Mouse (Mus musculus) urinary bladder, postnatal 14 days (tissue): ENCODE data around the gene Ppm1m.
"Not testable (repeated sequence)": the region's sequence is repeated elsewhere in the genome, so short reads cannot be mapped to it uniquely, and the experiment has no call there.

ENCODE experiments used
- DNase-seq: peaks from one replicate; pipeline ENCODE4 v3.0.0; 2021; ENCODE audit warnings: low spot score

Gene Ppm1m

DNA sequence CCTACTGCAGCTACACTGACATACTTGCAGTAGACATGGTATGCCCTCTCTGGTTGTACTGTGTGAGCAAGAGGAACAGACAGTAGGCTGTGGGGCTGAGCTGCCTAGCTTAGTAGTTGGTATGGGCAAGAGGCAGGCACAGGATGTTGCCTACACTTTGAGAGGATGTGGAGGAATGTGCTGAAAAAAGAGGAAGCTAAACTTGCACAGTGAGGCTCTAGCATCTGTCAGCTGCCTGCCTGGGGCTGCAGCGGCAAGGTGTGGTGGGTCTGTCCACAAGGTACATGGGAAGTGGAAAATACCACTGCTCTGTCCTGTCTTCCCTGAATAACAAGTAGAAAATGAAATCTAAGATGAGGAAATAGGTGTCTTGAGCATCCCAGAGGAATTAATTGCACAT, 6.5 kb downstream of the Ppm1m start:
- DNase-seq: no peak

GRCm38 (mm10) chr9:106192024-106192423, 7.5 kb downstream of the Ppm1m start:
- DNase-seq: no peak

DNA sequence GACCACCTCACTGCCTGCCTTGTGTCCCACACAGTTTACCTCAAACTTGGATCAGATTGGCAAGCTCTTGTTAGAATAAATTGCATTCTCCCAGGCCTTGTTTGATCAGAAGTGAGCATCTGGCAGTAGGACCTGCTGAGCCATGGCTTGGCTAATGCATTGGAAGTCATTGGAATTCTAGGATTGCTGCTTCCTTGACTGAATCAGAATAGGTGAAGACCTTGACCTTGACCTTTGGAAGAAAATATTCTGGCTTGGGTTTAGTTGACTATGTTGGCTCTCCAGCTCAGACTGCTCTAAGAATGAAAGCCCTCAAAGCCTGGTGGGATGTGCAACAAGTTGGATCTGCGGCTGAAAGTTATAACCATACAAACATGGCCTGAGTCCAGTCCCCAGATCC, 8.2 kb downstream of the Ppm1m start:
- DNase-seq: no peak

- no peak for DNase-seq
These were observed 15.6 kb downstream of the Ppm1m start for GRCm38 (mm10) chr9:106183996-106184395.

GRCm38 (mm10) chr9:106182146-106182545, 17.4 kb downstream of the Ppm1m start:
- no peak for DNase-seq

DNA sequence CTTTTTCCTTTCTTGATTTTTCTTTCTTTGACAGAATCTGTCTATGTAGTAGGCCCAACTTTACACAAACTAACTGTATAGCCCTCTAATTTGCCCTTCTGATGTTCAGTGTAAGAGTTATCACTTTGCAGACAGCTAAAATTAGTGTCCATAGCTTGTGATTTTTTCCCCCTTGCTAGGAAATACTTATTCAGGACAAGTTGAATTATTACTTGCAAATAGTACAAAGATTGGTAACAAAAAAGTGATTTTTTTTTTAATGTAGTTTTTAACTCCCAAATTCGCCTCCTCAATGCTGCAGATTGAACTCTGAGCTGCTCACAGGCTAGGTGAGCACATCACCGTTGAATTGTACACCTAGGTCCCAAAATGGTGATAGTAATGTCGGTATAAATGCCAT, 19.6 kb downstream of the Ppm1m start:
- DNase-seq: no peak

GRCm38 (mm10) chr9:106179454-106179853, 20.1 kb downstream of the Ppm1m start:
- DNase-seq: no peak

DNA sequence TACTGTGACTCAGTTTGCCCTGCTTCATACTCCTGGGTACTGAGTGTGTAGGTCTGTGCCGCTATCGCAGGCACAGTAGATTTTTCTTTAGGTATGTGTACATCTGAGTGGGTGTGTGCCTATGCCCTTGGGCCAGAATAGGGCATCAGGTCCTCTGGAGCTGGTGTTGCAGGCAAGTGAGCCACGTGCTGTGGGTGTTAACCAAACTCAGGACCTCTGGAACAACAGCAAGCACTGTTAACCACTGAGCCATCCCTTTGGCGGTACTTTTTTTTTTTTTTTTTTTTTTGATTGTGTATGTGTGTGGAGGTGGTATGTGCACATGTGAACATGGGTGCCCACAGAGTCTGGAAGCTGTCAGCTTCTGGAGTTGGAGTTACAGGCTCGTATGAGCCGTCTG, 21.7 kb downstream of the Ppm1m start:
- no peak for DNase-seq

- DNase-seq: no peak
These were observed 22.8 kb downstream of the Ppm1m start for GRCm38 (mm10) chr9:106176769-106177168.

GRCm38 (mm10) chr9:106175552-106176200, 23.9 kb downstream of the Ppm1m start:
- DNase-seq: no peak

GRCm38 (mm10) chr9:106173363-106173762, 26.2 kb downstream of the Ppm1m start:
- no peak for DNase-seq

- no peak for DNase-seq
These were observed 27.0 kb downstream of the Ppm1m start for GRCm38 (mm10) chr9:106172527-106172926.

DNA sequence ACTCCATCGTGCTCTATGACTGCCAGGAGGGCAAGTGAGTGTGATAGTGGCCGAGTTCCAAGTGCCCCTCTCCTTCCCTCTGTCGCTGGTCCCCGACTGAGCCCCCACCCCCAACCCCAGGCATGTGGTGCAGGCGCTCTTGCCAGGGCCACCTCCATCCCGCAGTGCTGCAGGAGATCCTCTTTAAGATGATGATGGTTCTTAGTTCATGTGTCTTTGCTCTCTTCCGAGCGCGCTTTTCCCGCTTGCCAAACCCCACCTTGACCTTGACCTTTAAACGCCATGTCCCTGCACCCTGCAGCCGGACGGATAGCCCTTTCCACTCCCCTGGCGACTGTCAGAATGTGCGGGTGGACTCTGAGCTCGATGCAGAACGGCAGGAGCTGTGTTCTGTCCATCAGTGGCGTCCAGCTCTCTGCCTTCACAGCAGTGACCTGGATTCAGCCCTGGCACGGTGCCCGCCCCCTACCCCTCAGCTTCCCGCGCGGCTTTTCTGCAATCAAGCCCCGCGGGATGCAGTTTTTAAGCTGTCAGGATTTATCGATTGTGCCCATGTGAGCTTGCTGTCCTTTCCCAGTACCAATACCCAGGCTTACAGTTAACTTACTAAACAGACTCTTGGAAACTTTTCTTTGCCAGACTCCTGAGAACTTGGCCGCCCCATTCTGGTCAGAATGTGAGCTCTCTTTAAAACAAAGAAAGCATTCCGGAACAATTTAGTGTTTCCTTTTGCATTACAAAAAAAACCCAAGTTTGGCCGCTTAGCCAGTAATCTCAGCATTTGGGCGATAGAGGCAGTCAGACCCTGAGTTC, 28.0 kb downstream of the Ppm1m start:
- DNase-seq: peak; percentile 67

GRCm38 (mm10) chr9:106170556-106171345, 28.8 kb downstream of the Ppm1m start, which contains the start of gene Wdr82:
Gene Wdr82, plus strand, starts transcription at chr9:106170928.
- DNase-seq: peak; percentile 91

DNA sequence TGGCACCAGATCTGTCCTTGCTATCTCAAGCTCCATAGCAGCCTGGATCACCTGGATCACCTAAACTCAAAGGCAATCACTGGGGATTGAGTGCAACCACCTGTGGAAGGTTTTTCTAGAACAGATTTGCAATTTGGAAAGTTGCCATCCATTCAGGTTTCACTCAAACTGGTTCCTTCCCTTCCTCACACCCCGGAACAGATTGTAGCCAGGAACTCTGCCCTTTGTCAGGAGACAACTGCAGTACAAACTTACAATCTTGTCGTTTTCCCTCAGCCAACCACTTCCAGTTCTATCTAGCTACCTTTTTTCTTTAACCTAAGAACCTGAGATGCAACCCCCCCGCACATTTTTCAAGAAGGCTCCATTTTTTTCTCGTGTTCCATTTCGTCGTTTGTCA, 29.6 kb downstream of the Ppm1m start:
- no peak for DNase-seq

DNA sequence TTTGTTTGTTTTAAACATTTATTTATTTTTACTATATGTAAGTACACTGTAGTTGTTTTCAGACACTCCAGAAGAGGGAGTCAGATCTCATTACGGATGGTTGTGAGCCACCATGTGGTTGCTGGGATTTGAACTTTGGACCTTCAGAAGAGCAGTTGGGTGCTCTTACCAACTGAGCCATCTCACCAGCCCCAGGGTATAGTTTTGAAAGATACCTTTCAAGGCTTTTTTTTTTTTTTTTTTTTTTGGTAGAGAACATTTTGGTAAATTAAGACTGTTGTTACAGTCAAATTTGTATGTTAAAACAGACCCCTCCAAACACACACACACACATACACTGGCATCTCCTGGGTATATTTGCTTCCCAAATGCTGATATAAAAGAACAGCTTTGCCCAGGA, 30.5 kb downstream of the Ppm1m start:
- DNase-seq: not testable (repeated sequence)

- no peak for DNase-seq
These were observed 31.8 kb downstream of the Ppm1m start for GRCm38 (mm10) chr9:106167703-106168102.

DNA sequence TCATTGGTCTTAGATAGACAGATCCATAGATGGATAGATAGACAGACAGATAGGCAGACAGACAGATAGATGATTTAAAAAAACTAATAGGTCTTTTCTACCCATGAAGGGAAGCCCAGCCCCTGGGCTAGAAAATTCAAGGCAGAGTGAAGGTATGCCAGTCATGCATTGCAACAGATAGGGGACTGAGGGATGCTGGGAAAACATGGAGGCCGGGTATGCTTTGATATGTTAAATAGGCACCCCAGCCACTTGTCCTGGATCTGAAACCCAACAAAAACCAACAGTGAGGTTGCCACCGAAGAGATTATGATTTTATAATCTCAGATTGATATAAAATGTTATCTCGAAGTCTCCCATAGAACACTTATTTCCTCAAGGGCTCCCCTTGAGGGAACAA, 32.3 kb downstream of the Ppm1m start:
- no peak for DNase-seq

GRCm38 (mm10) chr9:106166709-106167108, 32.8 kb downstream of the Ppm1m start:
- no peak for DNase-seq

DNA sequence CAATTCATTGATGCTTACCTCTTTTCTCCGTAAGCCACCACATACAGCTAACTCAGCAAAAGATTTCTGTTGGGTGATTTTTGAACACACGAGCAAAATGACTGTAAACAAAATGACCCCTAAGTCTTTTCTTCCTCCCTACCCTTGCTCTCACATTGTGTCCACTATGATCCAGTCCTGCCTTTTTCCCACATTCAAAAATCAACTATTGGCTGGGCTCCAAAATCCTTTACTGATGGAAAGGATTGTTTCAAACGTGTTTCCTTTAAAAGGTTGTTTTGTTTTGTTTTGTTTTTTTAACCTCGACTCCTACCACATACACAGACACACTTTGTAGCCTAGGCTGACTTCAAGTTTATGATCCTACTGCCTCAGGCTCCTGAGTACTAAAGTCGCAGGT, 39.1 kb downstream of the Ppm1m start:
- DNase-seq: no peak

- DNase-seq: peak; percentile 98
These were observed 39.7 kb downstream of the Ppm1m start for GRCm38 (mm10) chr9:106159784-106160301.

GRCm38 (mm10) chr9:106159237-106159636, 40.3 kb downstream of the Ppm1m start:
- DNase-seq: no peak
